21 mouse cellular contexts compared by ENCODE assay signal in genomic region chr5:24409466-24409865, GRCm38 (mm10). TPM values are rescaled to one million over a fixed set of nuclear protein-coding genes. Genes with fewer than 3 reads are reported as not detected.
"Had no signal": no experiment of that assay in that cellular context is flagged by ENCODE, and none has a peak within 500 bp of the region (broad histone marks: within the 10 kb centered on the region; RNA-seq: fewer than 3 reads in every experiment).

No protein-coding gene starts in this region.

- H3K27ac ChIP-seq: liver, embryonic 12.5 days; liver, embryonic 14.5 days; neural tube, embryonic 12.5 days; stomach, embryonic 15.5 days; stomach, postnatal 0 days had no signal

- H3K4me2 ChIP-seq: liver, embryonic 12.5 days; lung, embryonic 14.5 days; midbrain, embryonic 11.5 days; neural tube, embryonic 12.5 days; stomach, embryonic 15.5 days had no signal

- H3K27me3 ChIP-seq: neural tube, embryonic 12.5 days; stomach, embryonic 15.5 days had no signal

- H3K4me3 ChIP-seq: liver, embryonic 12.5 days; neural tube, embryonic 12.5 days; stomach, embryonic 15.5 days had no signal

- DNase-seq: lung, adult 18-20 months; lung, embryonic 14.5 days; lung, postnatal 10 days; lung, postnatal 4 days; midbrain, embryonic 14.5 days; right cerebral cortex, postnatal 14 days; thymus, adult 2 months; thymus, postnatal 14 days; thymus, postnatal 4 days had no signal

RNA-seq across cellular contexts. Expression of gene Asic3, which starts 3.7 kb away (rescaled TPM):
- total RNA-seq: megakaryocyte, adult 5-6 weeks; megakaryocyte-erythroid progenitor cell, adult 5-6 weeks had no signal
- polyA plus RNA-seq: liver, embryonic 12.5 days; liver, embryonic 14.5 days; liver, embryonic 16.5 days; lung, embryonic 14.5 days; lung, embryonic 16.5 days; midbrain, embryonic 14.5 days; midbrain, embryonic 16.5 days; stomach, postnatal 0 days had no signal

RNA-seq across cellular contexts. Expression of gene Atg9b, which starts 17.5 kb away (rescaled TPM):
- total RNA-seq: neutrophil, adult 5-6 weeks had no signal
